Mouse (Mus musculus) spleen, adult 2 months (tissue): Measurements from ENCODE around the gene Agbl4.

ENCODE experiments used
- CTCF ChIP-seq: fragments of 200-500 bp; IDR thresholded peaks from 2 replicates; pipeline ENCODE4 v1.5.1; 2011; ENCODE audit warnings: mild to moderate bottlenecking, inconsistent platforms; ENCODE audit not compliant: insufficient read depth, insufficient read length, insufficient replicate concordance; ENCODE audit errors: extremely low read depth
- POLR2A ChIP-seq: fragments of 200-500 bp; IDR thresholded peaks from 2 replicates; pipeline ENCODE4 v1.6.1; 2011; ENCODE audit warnings: low read depth, low read length, inconsistent platforms

GRCm38 (mm10) chr4:111635538-111636124 is 1238.2 kb downstream of the Agbl4 start:
- TF ChIP-seq POLR2A, result no peak
- TF ChIP-seq CTCF, result no peak
